Mouse (Mus musculus): ENCODE data around the gene Foxd4.

Gene Foxd4

DNA sequence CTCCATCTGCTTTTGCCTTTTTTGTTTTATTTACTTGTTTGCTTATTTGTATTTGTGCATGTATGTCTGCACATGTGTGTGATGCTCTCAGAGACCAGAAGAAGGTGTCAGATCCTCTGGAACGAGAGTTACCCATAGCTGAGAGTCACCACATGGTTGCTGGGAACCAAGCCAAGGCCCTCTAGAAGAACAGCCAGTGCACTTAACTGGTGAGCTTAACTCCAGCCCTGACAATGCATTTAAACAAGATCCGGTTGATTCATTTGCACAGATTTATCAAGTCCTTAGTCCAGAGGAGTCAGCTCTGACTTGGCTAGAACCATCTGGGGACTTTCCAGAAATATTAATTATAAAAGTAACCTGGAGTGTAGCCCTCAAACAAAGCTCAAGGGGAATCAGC, 27.1 kb downstream of the Foxd4 start:
- DNase-seq: no peak

- peak; percentile 69 for DNase-seq
Observed at GRCm38 (mm10) chr19:24871037-24871635, 29.9 kb downstream of the Foxd4 start.

DNA sequence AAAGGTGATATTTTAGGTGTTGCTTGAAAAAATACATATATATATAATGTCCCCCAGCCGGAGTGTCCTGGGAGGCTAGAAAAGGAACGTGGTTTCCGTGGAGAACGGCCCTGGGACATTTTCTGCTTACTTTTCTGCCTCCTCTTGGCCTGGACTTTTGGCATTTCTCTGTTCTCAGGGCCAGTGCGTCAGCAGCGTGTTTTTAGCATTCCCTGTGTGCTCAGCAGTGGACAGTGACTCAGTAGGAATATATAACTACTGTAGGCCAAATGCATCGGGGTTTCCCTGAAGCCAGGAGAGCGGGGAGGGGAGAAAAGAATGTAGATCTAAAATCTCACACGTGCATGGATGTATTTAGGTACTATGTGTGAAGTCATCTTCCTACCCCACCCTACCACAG, 35.6 kb downstream of the Foxd4 start:
- no peak for DNase-seq

- DNase-seq: peak; percentile 20
Observed at GRCm38 (mm10) chr19:24861612-24862451, 39.2 kb downstream of the Foxd4 start, which contains the start of gene Pgm5. Gene Pgm5 (minus strand): TSS chr19:24861855.

DNA sequence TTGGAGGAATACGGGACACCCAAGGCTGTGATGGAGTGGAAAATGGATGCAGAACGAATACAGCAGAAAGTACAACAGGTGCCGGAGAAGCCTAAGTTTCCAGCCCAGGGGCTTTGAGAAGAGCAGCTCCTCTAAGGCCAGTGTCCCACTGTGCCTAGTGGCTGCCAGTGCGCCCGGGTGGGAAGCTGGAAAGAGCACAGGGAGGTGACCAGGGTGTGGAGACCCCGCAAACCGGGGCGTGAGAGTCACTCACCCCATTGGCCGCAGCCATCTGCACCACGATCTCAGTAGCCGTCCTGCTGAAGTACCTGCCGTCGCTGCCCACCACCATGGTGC, 39.8 kb downstream of the Foxd4 start:
- no peak for DNase-seq

- DNase-seq: peak; percentile 27
Observed at GRCm38 (mm10) chr19:24851456-24852315, 49.3 kb downstream of the Foxd4 start.

Data from liver (tissue).